Mouse (Mus musculus): ENCODE measurements around the gene AC131692.1. TPM values are rescaled to one million over a fixed set of nuclear protein-coding genes. Genes with fewer than 3 reads are reported as not detected.

Gene AC131692.1
- total RNA-seq (2012; rRNA removed) (0.39 and 0.49 TPM in 2 replicates), polyA plus RNA-seq (2012; ENCODE audit: insufficient read depth in 1 of 2, insufficient read length in 2 of 2, low read depth in 1 of 2, low replicate concordance in 2 of 2, missing spikeins in 1 of 2) (1 to 10 TPM in 1 of 2 experiments, not detected in 1; 2.9 TPM)

DNA sequence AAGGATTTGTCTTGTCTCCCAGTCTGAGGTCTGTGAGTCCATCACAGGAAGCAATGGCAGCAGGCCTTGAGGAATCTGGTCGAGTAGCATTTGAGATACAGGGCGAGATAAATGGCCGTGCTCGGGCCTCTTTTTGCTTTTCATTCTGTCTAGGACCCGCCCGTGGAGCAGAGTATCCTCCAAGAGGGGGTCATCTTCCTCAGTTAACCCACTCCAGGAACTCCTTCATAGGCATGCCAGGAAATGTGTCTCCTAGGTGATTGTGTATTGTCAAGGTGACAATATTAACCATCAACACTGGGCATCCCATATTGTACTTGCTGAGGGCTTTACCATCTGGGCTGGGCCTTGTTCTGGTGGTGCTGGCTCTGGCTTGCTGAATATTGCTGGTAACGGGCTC is at the start of gene AC131692.1:
Gene AC131692.1, plus strand, starts transcription at position 301 of the 400 bp plus-strand sequence.
- peaks cover 0 to 15% of the 10 kb centered on the region in 2 experiments; a peak in 2 of 4 replicates for H3K36me3 ChIP-seq (ENCODE audit: control insufficient read depth in 1 of 2, insufficient read depth in 2 of 2, low read length in 2 of 2)
- no peak within 1 kb of the TSS for H3K9ac ChIP-seq (ENCODE audit: control insufficient read depth, low read depth, low read length, poor library complexity, severe bottlenecking)
- no peak for DNase-seq (ENCODE audit: low read depth, low spot score)
- H3K79me2 ChIP-seq (ENCODE audit: control insufficient read depth, insufficient read depth, low read length, poor library complexity), result peaks cover 1% of the 10 kb centered on the region; the same call in 1 of the 2 replicates
- H3K4me1 ChIP-seq (ENCODE audit: control insufficient read depth in 1 of 2, insufficient read depth in 2 of 2, low read length in 2 of 2), result no peaks in the 10 kb centered on the region
- no peak for TF ChIP-seq POLR2A (IDR thresholded peaks at IDR 0.05; ENCODE audit: control insufficient read depth in 1 of 2, insufficient read depth in 1 of 2, low read depth in 1 of 2, low read length in 2 of 2, poor library complexity in 1 of 2)
- no peak for TF ChIP-seq CHD1 (IDR thresholded peaks at IDR 0.05; ENCODE audit: low read depth, low read length)
- no peak for TF ChIP-seq GABPA (IDR thresholded peaks at IDR 0.05; ENCODE audit: low read depth, low read length)
- TF ChIP-seq MXI1 (IDR thresholded peaks at IDR 0.05; ENCODE audit: low read depth, low read length), result no peak
- TF ChIP-seq SIN3A (IDR thresholded peaks at IDR 0.05; ENCODE audit: low read length), result no peak
- no peak for TF ChIP-seq MEF2A (IDR thresholded peaks at IDR 0.05; ENCODE audit: extremely low read depth, insufficient replicate concordance, low read depth, low read length, poor library complexity, severe bottlenecking)
- no peak for TF ChIP-seq BHLHE40 (IDR thresholded peaks at IDR 0.05; ENCODE audit: borderline replicate concordance, low read depth, low read length)
- TF ChIP-seq RAD21 (IDR thresholded peaks at IDR 0.05; ENCODE audit: low read depth, low read length), result no peak
- TF ChIP-seq RCOR1 (IDR thresholded peaks at IDR 0.05; ENCODE audit: low read depth, low read length), result no peak
- TF ChIP-seq KAT2A (conservative IDR thresholded peaks at IDR 0.05; ENCODE audit: low read depth, low read length), result no peak
- TF ChIP-seq POLR2AphosphoS2 (IDR thresholded peaks at IDR 0.05; ENCODE audit: low read length), result no peak
- no peaks in the 10 kb centered on the region for H3K9me3 ChIP-seq (replicated peaks; ENCODE audit: insufficient read depth, low read length)
- no peak within 1 kb of the TSS for H3K27ac ChIP-seq (ENCODE audit: control insufficient read depth, low read depth, low read length)
- H3K4me3 ChIP-seq (ENCODE audit: control insufficient read depth in 1 of 2, insufficient read depth in 1 of 2, low read depth in 2 of 2, low read length in 2 of 2), result no peak within 1 kb of the TSS
- no peaks in the 10 kb centered on the region for H3K27me3 ChIP-seq (ENCODE audit: control insufficient read depth in 1 of 2, insufficient read depth in 2 of 2, low read length in 2 of 2)

DNA sequence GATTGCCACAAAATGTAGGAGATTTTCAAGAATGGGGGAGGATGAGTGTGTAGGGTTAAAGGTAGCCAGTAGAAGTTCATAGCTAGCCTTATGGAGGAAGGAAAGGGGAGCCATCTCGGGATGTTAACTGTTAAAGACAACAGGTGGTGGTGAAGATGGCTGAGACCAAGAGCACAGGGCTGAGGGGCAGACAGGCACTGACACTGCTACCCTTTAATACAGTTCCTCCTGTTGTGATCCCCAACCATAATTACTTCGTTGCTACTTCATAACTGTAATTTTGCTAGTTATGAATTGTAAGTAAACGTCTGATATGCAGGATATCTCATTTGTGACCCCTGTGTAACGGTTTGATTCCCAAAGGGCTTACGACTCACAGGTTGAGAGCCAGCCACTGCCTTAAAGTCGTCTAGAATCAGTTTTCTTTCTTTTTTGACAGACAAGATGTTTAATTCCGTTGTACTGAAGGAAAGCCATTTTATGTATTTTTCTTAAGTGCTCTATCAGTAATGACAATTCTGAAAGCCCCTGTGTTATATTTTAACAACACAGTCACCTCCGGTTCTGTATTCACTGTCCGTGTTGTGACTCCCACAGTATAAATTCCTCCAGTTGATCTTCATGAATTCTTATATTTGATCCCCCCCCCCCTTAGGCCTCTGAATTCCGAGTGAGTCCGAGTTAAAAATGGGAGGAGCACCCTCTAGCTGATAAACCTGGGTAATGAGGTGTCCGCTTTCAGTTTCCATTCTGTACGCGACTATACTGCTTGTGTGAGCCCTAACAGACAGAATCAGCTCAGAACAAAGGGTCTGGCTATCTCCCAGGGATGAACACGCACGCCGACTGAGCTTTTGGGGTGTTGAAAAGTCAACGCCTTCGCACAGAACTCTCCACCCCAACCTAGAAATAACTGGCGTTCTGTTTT is 48.6 kb upstream of the AC131692.1 start:
- Histone ChIP-seq H3K9me3 (replicated peaks; ENCODE audit: insufficient read depth, low read length) (no peaks in the 10 kb centered on the region), H3K79me2 (ENCODE audit: control insufficient read depth, insufficient read depth, low read length, poor library complexity) (peaks cover 22% of the 10 kb centered on the region), H3K27ac (ENCODE audit: control insufficient read depth, low read depth, low read length) (peak overlapping the region; percentile 94), H3K9ac (ENCODE audit: control insufficient read depth, low read depth, low read length, poor library complexity, severe bottlenecking) (peak overlapping the region; percentile 77), H3K27me3 (ENCODE audit: control insufficient read depth in 1 of 2, insufficient read depth in 2 of 2, low read length in 2 of 2) (no peaks in the 10 kb centered on the region), H3K4me3 (ENCODE audit: control insufficient read depth in 1 of 2, insufficient read depth in 1 of 2, low read depth in 2 of 2, low read length in 2 of 2) (peak overlapping the region; percentile 61 to 75), H3K4me1 (ENCODE audit: control insufficient read depth in 1 of 2, insufficient read depth in 2 of 2, low read length in 2 of 2) (peaks cover 3 to 23% of the 10 kb centered on the region in 2 experiments; a peak in 3 of 4 replicates), H3K36me3 (ENCODE audit: control insufficient read depth in 1 of 2, insufficient read depth in 2 of 2, low read length in 2 of 2) (peaks cover 0 to 12% of the 10 kb centered on the region in 2 experiments; a peak in 1 of 4 replicates)
- peak; percentile 87 for DNase-seq (ENCODE audit: low read depth, low spot score)
- TF ChIP-seq CTCF (IDR thresholded peaks at IDR 0.05 in 2 of 3, conservative IDR thresholded peaks at IDR 0.05 in 1 of 3; ENCODE audit: control insufficient read depth in 1 of 3, insufficient read depth in 1 of 3, low read depth in 2 of 3, low read length in 3 of 3, poor library complexity in 1 of 3, severe bottlenecking in 1 of 3) (peak in 1 of 3 experiments; percentile 11; a peak in 1 of 6 replicates), MYC (IDR thresholded peaks at IDR 0.05; ENCODE audit: low read depth, low read length) (0 out of 2 replicates have a peak, but pooled peaks have one; percentile 14), NELFE (IDR thresholded peaks at IDR 0.05; ENCODE audit: low read depth, low read length) (0 out of 2 replicates have a peak, but pooled peaks have one; percentile 31), CHD1 (IDR thresholded peaks at IDR 0.05; ENCODE audit: low read depth, low read length) (peak; percentile 53; the same call in 1 of the 2 replicates), KAT2A (conservative IDR thresholded peaks at IDR 0.05; ENCODE audit: low read depth, low read length) (peak; percentile 31; the same call in 1 of the 2 replicates), MAX (IDR thresholded peaks at IDR 0.05; ENCODE audit: low read length) (peak; percentile 40), ELF1 (IDR thresholded peaks at IDR 0.05; ENCODE audit: low read depth, low read length) (no peak), TCF12 (IDR thresholded peaks at IDR 0.05; ENCODE audit: low read depth, low read length) (no peak), GATA1 (IDR thresholded peaks at IDR 0.05; ENCODE audit: low read depth, low read length) (peak; percentile 8; the same call in 1 of the 2 replicates), EP300 (IDR thresholded peaks at IDR 0.05; ENCODE audit: low read depth in 1 of 2, low read length in 2 of 2) (no peak; a peak in 1 of 4 replicates), HCFC1 (IDR thresholded peaks at IDR 0.05; ENCODE audit: low read depth, low read length) (peak; percentile 46), RAD21 (IDR thresholded peaks at IDR 0.05; ENCODE audit: low read depth, low read length) (peak; percentile 1; the same call in 1 of the 2 replicates), MAZ (IDR thresholded peaks at IDR 0.05; ENCODE audit: low read depth, low read length) (peak; percentile 78; the same call in 1 of the 2 replicates)
